Mouse (Mus musculus): ENCODE measurements around the gene Nf1.

GRCm38 (mm10) chr11:79435252-79435651 is 95.8 kb downstream of the Nf1 start:
- TF ChIP-seq EP300 (IDR thresholded peaks at IDR 0.05; ENCODE audit: low read depth), result no peak
- no peak for TF ChIP-seq CTCF (IDR thresholded peaks at IDR 0.05; ENCODE audit: low read depth)

Measured in heart, postnatal 0 days (tissue).